Mouse (Mus musculus): ENCODE data around the gene Frmd3. TPM values are rescaled to one million over a fixed set of nuclear protein-coding genes. Genes with fewer than 3 reads are reported as not detected.
A peak's percentile ranks its signal among the peaks of the same experiment; 100 is the strongest.
"Not testable (repeated sequence)": the region's sequence is repeated elsewhere in the genome, so short reads cannot be mapped to it uniquely, and the experiment has no call there.

Gene Frmd3
- total RNA-seq (2021): 10 to 100 TPM; 40.3 to 46.3 TPM

DNA sequence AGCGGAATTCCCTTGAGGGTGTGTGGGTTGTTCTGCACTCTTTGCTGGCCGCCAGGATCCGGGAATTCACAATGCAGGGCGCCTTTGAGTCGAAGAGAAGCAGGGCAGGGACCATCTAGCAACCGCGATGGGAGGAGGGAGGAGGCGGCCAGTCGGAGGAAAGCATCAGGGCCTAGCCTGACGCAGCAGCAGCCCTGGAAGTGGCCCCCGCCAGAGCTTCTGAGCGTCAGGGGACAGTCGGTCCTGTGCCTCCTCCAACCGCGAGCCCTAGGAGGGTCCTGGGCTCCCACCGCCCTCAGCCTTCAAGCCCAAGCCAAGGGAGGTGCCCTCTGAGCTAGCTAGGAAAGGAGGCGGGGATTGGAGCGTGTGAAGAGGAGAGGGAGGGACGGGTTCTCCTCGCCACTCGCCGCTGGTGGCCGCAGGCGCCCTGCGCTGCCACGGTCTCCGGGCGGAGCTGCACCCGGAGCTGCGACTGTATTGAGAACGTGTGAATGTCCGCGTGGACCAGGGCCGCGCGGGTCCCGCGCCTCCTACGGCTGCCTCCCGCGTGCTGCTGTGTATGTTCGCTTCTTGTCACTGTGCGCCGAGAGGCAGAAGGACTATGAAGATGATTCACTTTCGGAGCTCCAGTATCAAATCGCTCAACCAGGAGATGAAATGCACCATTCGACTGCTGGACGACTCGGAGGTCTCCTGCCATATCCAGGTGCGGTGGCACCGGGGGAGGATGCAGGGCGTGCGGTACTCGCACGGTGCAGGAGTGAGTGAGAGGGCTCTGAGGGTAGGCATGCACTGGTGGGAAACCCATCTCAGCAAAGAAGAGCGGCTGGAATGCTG lies at the start of gene Frmd3:
Frmd3 (plus strand) TSS at position 232 of the 837 bp plus-strand sequence.
- intact Hi-C loops (cut with DNase I): loop anchor here (10.0 kb wide), 1 partner anchor 409 kb away; the partner anchor contains the start of gene Gm11238
- peak; percentile 69 for DNase-seq

- DNase-seq: peak; percentile 21
- intact Hi-C loops (cut with DNase I): no loop called here
These were observed 32.8 kb upstream of the Frmd3 start for GRCm38 (mm10) chr4:73980454-73980853.

GRCm38 (mm10) chr4:74012277-74012676 lies 965 bp upstream of the Frmd3 start:
- intact Hi-C loops (cut with DNase I): loop anchor here (10.0 kb wide), 1 partner anchor 407 kb away; the partner anchor contains the start of gene Gm11238
- no peak for DNase-seq

DNA sequence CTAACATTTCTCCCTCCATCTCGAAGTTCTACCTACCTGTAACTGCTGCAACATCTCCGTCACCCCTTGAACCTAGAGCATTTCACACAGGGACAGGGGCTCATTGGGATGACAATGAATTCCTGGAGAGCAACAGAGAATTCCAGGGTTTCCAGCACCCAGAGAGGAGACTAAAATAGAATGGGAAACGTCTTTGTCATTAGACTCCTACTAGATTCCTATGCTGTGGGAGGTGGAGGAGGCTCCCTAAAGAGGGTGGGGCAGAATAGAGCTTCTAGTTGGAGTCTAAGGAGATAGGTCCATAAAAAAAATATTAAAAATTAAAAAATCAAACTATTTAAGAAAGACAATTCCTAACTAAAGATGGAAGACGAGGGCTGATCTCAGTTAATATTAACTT lies 542 bp upstream of the Frmd3 start:
- intact Hi-C loops (cut with DNase I): loop anchor here (10.0 kb wide), 1 partner anchor 408 kb away; the partner anchor contains the start of gene Gm11238
- DNase-seq: no peak

- peak; percentile 9 for DNase-seq
- intact Hi-C loops (cut with DNase I): loop anchor here (10.0 kb wide), 1 partner anchor 409 kb away; the partner anchor contains the start of gene Gm11238
These were observed 832 bp downstream of the Frmd3 start for GRCm38 (mm10) chr4:74014048-74014500.

- intact Hi-C loops (cut with DNase I): no loop called here
- no peak for DNase-seq
These were observed 6.8 kb downstream of the Frmd3 start for GRCm38 (mm10) chr4:74020084-74020483.

GRCm38 (mm10) chr4:74043226-74043625 lies 30.0 kb downstream of the Frmd3 start:
- no peak for DNase-seq
- intact Hi-C loops (cut with DNase I): no loop called here

- intact Hi-C loops (cut with DNase I): no loop called here
- DNase-seq: no peak
These were observed 38.5 kb downstream of the Frmd3 start for GRCm38 (mm10) chr4:74051692-74052091.

- peak; percentile 43 for DNase-seq
- intact Hi-C loops (cut with DNase I): no loop called here
These were observed 63.5 kb downstream of the Frmd3 start for GRCm38 (mm10) chr4:74076727-74077126.

- intact Hi-C loops (cut with DNase I): no loop called here
- no peak for DNase-seq
These were observed 97.6 kb downstream of the Frmd3 start for GRCm38 (mm10) chr4:74110816-74111215.

DNA sequence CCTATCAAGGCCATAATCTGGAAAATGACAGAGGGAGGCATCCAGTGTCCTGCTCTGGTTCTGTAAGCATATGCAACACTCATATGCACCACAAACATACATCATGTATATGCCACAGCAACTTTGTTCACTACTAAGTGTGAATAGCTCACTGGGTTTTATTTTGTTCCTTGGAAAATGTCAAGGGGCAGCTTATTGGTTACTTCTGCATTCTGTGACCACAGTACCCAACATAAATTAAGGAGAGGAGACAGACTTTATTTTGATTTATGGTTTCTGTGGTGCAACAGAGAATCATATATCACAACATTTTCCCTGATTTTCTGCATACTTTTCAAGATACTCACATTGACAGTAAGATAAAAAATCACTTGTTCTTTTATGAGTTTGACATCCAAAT lies 178.3 kb downstream of the Frmd3 start:
- no peak for DNase-seq

DNA sequence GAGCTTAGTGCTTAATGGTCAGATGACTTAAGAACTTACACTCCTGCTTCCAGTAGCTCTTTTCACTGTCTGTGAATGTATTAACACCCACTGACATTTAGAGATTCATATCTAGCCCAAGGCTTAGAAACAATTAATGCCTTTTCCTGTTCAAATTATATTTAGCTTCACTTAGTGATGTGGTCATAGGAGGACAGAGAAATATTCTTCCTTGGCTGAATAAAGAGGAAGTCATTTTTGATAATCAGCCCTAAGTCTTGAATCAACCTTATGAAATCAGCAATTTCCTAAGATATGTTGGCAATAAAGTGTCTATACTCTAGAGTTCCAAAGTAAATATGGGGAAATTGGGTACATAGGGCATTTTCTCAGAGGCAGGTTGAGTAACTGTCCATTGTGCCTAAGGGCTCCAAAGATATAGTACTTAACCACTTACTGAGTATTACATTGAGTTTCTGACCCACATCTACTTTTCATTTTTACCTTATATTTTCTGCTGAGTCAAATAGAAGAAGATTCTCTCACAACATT lies 188.1 kb downstream of the Frmd3 start:
- intact Hi-C loops (cut with DNase I): no loop called here
- DNase-seq: no peak

More for the DNA sequence above, 178.3 kb downstream of the Frmd3 start:
- intact Hi-C loops (cut with DNase I): no loop called here

DNA sequence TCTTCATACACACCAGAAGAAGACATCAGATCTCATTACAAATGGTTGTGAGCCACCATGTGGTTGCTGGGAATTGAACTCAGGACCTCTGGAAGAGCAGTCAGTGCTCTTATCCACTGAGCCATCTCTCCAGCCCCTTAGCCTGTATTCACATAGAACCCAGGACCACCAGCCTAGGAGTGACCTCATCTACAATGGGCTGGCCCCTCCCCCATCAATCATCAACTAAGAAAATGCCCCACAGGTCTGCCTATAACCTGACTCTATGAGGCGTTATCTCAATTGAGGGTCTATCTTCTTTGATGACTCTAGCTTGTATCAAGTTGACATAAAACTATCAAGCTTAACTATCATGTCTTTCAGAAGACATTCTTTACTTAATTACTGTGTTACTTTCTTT lies 208.5 kb downstream of the Frmd3 start:
- intact Hi-C loops (cut with DNase I); DNase-seq: not testable (repeated sequence)

- DNase-seq: no peak
- intact Hi-C loops (cut with DNase I): no loop called here
These were observed 209.1 kb downstream of the Frmd3 start for GRCm38 (mm10) chr4:74222360-74222759.

DNA sequence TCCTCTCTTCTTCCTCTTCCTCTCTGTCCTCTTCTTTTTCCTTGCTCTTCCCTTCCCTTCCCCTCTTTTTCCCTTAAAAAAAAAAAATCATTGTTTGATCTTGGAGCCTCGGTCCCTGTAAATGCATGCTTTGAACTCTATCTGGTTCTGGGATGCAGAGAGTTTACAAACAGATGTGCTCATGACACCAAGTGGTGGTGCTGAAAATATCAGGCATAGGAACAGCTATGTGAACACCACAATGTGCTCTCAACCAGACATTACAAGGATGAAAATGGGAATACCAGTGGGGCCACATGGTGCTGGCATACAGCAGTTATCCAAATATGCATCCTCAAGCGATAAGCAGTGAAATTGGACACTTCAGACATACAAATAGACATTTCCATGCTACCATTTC lies 211.0 kb downstream of the Frmd3 start:
- intact Hi-C loops (cut with DNase I): no loop called here
- no peak for DNase-seq

- peak; percentile 36 for DNase-seq
These were observed 217.8 kb downstream of the Frmd3 start for GRCm38 (mm10) chr4:74230994-74231393.

GRCm38 (mm10) chr4:74231405-74231804 lies 218.2 kb downstream of the Frmd3 start:
- peak; percentile 47 for DNase-seq
- intact Hi-C loops (cut with DNase I): no loop called here

More at GRCm38 (mm10) chr4:74230994-74231393, 217.8 kb downstream of the Frmd3 start:
- intact Hi-C loops (cut with DNase I): no loop called here

- intact Hi-C loops (cut with DNase I): no loop called here
- peak; percentile 53 for DNase-seq
These were observed 220.3 kb downstream of the Frmd3 start for GRCm38 (mm10) chr4:74233534-74233933.

DNA sequence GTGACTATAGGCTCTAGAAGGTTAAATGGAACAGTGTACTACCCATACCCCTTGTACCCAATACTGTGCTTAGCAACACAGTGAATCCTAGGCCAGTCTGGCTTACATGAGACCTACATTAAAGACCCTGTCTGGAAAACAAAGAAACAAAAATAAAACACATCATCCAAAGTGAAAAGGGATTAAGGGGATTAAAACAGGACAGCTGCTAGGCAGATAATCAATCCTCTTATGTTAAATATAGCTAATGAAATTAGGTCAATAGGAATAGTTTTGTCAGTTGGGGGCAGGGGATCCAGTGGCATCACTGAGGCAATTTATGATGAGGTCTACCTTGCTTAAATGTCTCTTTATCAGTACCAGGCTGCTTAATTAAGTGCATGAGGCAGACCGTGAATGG lies 228.9 kb downstream of the Frmd3 start, which contains the start of gene Kdm4c:
Kdm4c (plus strand) TSS at position 322 of the 400 bp plus-strand sequence.
- DNase-seq: no peak
- intact Hi-C loops (cut with DNase I): no loop called here

Data from left cerebral cortex, postnatal 4 days (tissue).